Mouse (Mus musculus): Measurements from ENCODE around the gene Mycbp2. TPM values are rescaled to one million over a fixed set of nuclear protein-coding genes. Genes with fewer than 3 reads are reported as not detected.

Mycbp2 gene
- polyA plus RNA-seq, 1 experiment from 2014 or later = 24.8 TPM

DNA sequence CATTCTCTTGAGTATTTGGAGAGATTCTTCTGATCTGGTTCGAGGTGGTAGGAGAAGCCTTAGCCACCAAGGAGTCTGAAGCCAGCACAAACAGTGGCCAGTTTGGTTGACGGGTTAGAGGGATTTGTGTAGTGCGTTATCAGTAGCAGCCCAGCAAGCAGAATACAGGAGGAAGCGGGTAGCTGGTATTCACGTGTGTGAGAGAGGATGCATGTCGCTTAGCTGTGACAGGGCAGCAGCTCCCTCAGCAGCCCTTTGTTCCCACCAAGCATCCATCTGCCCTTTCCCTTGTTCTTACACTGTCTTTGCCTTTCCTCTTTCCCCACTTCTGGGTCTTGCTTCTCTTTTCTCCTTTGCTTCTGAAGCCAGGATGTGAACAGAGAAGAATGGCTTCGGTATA lies 271.4 kb downstream of the Mycbp2 start:
- ATAC-seq (ENCODE audit: low FRiP score) (no peak), DNase-seq (ENCODE audit: low spot score, missing footprints) (peak; percentile 73)
- Histone ChIP-seq H3K9me3 (ENCODE audit: control insufficient read depth, low read length) (no peaks in the 10 kb centered on the region), H3K4me1 (ENCODE audit: control insufficient read depth, insufficient read depth, low read length) (0 out of 2 replicates have a peak, but pooled peaks cover 4% of the 10 kb centered on the region), H3K36me3 (ENCODE audit: control insufficient read depth, insufficient read depth, low read length) (peaks cover 5% of the 10 kb centered on the region; the same call in 1 of the 2 replicates), H3K9ac (ENCODE audit: low read length) (no peak overlapping the region), H3K27ac (ENCODE audit: low read depth, low read length) (no peak overlapping the region), H3K4me2 (no peak overlapping the region), H3K27me3 (ENCODE audit: control insufficient read depth, insufficient read depth, low read length) (no peaks in the 10 kb centered on the region), H3K4me3 (ENCODE audit: low read depth, low read length) (no peak overlapping the region)
- WGBS = 73% methylated on average over 7 of the region's 7 CpGs

DNA sequence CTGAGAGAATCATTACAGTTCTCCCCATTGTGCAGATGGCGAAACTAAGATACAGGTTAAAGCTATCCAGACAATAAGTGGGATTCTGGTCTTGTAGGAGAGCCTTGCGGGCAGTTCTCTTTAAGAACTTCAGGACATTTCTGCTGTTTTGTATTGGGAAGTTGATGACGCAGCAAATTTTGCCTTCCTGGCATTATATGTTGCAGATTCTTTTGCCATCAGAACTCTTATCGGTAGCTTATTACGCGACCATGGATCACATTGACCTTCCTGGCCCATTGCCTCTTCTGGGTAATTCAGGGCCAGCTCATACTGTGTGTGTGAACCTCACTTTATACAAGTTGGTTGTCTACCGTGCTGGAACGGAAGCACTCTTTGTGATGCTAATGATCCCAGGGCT lies 272.8 kb downstream of the Mycbp2 start:
- ATAC-seq (ENCODE audit: low FRiP score) = no peak
- Histone ChIP-seq H3K4me1 (ENCODE audit: control insufficient read depth, insufficient read depth, low read length) (peaks cover 6% of the 10 kb centered on the region; the same call in 1 of the 2 replicates), H3K9me3 (ENCODE audit: control insufficient read depth, low read length) (no peaks in the 10 kb centered on the region), H3K4me2 (no peak overlapping the region), H3K9ac (ENCODE audit: low read length) (no peak overlapping the region), H3K27me3 (ENCODE audit: control insufficient read depth, insufficient read depth, low read length) (no peaks in the 10 kb centered on the region), H3K27ac (ENCODE audit: low read depth, low read length) (no peak overlapping the region), H3K36me3 (ENCODE audit: control insufficient read depth, insufficient read depth, low read length) (0 out of 2 replicates have a peak, but pooled peaks cover 5% of the 10 kb centered on the region), H3K4me3 (ENCODE audit: low read depth, low read length) (no peak overlapping the region)
- DNase-seq (ENCODE audit: low spot score, missing footprints) = peak; percentile 59
- WGBS = 86% methylated on average over 8 of the region's 8 CpGs

DNA sequence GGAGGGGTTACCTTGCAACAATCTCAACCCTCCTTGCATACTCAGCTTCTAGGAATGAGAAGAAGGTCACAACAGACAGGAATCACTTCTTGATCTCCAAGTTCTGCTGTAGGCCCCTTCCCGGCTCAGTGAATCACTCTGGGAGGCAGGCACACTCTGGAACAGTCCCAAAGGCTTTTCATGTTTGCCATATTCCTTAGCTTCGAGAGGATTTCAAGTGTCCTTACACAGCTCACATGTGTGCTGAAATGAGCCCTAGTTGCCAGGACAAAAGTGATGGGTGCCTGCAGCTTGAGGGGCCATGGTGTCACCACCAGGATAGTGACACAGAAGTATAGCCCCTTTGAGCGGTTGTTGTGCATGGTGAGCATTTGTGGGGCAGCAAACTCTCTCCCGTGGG lies 273.9 kb downstream of the Mycbp2 start:
- H3K27ac ChIP-seq (ENCODE audit: low read depth, low read length) = no peak overlapping the region
- H3K4me2 ChIP-seq = no peak overlapping the region
- H3K4me3 ChIP-seq (ENCODE audit: low read depth, low read length) = no peak overlapping the region
- H3K9ac ChIP-seq (ENCODE audit: low read length) = no peak overlapping the region
- 0 out of 2 replicates have a peak, but pooled peaks cover 2% of the 10 kb centered on the region for H3K36me3 ChIP-seq (ENCODE audit: control insufficient read depth, insufficient read depth, low read length)
- peaks cover 6% of the 10 kb centered on the region; the same call in 1 of the 2 replicates for H3K4me1 ChIP-seq (ENCODE audit: control insufficient read depth, insufficient read depth, low read length)
- no peak for ATAC-seq (ENCODE audit: low FRiP score)
- H3K9me3 ChIP-seq (ENCODE audit: control insufficient read depth, low read length) = no peaks in the 10 kb centered on the region
- peak; percentile 33 for DNase-seq (ENCODE audit: low spot score, missing footprints)
- no peaks in the 10 kb centered on the region for H3K27me3 ChIP-seq (ENCODE audit: control insufficient read depth, insufficient read depth, low read length)
- 92% methylated on average over 4 of the region's 4 CpGs for WGBS

DNA sequence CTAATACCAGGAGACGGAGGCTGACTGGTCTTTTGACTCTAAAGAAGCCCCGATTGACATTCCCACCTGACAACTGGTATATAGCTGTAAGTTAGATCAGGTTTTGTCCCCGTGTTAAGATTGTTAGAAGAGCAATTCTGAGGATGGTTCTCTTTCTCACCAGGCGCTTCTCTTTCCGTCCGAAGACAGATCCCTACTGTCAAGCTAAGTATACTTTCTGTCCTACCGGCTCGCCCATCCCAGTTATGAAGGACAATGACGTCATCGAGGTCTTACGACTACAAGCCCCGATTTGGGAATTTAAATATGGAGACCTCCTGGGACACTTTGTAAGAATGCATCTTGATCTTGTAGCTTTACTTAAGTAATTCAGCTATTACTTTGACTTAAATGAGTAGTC lies 275.1 kb downstream of the Mycbp2 start:
- WGBS = 96% methylated on average over 12 of the region's 12 CpGs
- Histone ChIP-seq H3K9ac (ENCODE audit: low read length) (no peak overlapping the region), H3K4me3 (ENCODE audit: low read depth, low read length) (no peak overlapping the region), H3K36me3 (ENCODE audit: control insufficient read depth, insufficient read depth, low read length) (0 out of 2 replicates have a peak, but pooled peaks cover 2% of the 10 kb centered on the region), H3K9me3 (ENCODE audit: control insufficient read depth, low read length) (no peaks in the 10 kb centered on the region), H3K27ac (ENCODE audit: low read depth, low read length) (no peak overlapping the region), H3K4me1 (ENCODE audit: control insufficient read depth, insufficient read depth, low read length) (peaks cover 6% of the 10 kb centered on the region; the same call in 1 of the 2 replicates), H3K4me2 (no peak overlapping the region), H3K27me3 (ENCODE audit: control insufficient read depth, insufficient read depth, low read length) (no peaks in the 10 kb centered on the region)
- ATAC-seq (ENCODE audit: low FRiP score) = no peak
- peak; percentile 74 for DNase-seq (ENCODE audit: low spot score, missing footprints)

DNA sequence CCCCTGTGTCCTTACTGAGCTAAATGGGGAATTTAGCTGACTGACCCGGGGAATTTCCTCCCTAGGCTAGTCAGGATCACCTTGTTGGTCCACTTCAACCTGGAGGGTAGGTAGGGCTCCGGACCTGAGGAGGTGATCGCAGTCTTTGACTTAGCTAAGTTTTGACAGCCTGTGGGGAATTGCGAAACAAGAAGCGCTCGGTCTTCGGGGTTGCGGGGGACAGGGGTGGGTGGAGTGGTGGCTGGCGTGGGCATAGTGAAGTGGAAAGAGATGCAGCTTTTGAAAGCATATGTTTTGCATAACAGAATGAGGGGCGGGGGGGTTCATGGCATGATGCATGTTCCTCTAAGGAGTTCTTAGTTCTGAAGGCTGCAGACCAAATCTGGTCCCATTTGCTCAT lies 275.8 kb downstream of the Mycbp2 start:
- 0 out of 2 replicates have a peak, but pooled peaks cover 2% of the 10 kb centered on the region for H3K36me3 ChIP-seq (ENCODE audit: control insufficient read depth, insufficient read depth, low read length)
- H3K4me3 ChIP-seq (ENCODE audit: low read depth, low read length) = peak overlapping the region; percentile 67
- no peak for DNase-seq (ENCODE audit: low spot score, missing footprints)
- ATAC-seq (ENCODE audit: low FRiP score) = 0 out of 2 replicates have a peak, but pooled peaks have one; percentile 0
- WGBS = 5% methylated on average over 10 of the region's 10 CpGs
- H3K9ac ChIP-seq (ENCODE audit: low read length) = peak overlapping the region; percentile 72
- H3K4me2 ChIP-seq = peak overlapping the region; percentile 68
- H3K9me3 ChIP-seq (ENCODE audit: control insufficient read depth, low read length) = no peaks in the 10 kb centered on the region
- H3K4me1 ChIP-seq (ENCODE audit: control insufficient read depth, insufficient read depth, low read length) = peaks cover 6% of the 10 kb centered on the region; the same call in 1 of the 2 replicates
- no peaks in the 10 kb centered on the region for H3K27me3 ChIP-seq (ENCODE audit: control insufficient read depth, insufficient read depth, low read length)
- H3K27ac ChIP-seq (ENCODE audit: low read depth, low read length) = no peak overlapping the region

DNA sequence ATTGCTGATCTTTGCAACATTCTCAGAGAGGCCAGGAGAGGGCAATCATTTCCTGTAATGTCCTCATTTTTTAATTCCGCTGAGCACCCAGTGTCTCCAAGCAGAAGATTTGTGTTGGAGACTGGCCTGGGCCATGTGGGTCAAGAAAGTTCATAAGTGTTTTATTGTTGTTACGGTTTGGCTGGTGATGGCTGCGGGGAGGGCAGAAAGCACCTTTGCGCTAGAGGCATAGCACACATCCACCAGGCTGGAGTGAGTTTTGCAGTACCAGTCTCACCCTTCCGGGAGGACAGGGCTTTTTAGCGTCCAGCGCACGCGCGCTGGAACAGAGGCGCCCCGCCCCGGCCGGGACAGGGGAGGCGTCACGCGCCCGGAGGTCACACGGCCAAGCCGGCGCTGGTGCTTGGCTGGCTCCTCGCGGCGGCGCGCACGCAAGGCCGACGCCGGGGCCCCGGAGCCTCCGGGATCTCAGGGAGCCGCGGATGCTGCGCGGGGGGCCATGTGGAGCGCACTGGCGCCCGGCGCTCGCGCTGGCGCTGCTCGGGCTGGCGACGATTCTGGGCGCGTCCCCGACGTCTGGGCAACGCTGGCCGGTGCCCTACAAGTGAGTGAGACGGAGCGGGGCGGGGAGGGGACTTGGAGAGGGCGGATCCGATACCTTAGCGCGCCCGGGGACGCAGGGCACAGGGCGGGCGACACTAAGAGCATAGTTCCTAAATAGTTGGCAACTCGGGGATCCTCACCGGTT lies 276.6 kb downstream of the Mycbp2 start, which contains the start of gene Cln5:
Cln5 (plus strand) TSS at position 353 of the 748 bp plus-strand sequence.
- H3K27ac ChIP-seq (ENCODE audit: low read depth, low read length) = peak within 1 kb of the TSS; percentile 68
- peak; percentile 98 for ATAC-seq (ENCODE audit: low FRiP score)
- H3K4me1 ChIP-seq (ENCODE audit: control insufficient read depth, insufficient read depth, low read length) = peaks cover 6% of the 10 kb centered on the region; the same call in 1 of the 2 replicates
- 0 out of 2 replicates have a peak, but pooled peaks cover 2% of the 10 kb centered on the region for H3K36me3 ChIP-seq (ENCODE audit: control insufficient read depth, insufficient read depth, low read length)
- peak within 1 kb of the TSS; percentile 68 for H3K4me2 ChIP-seq
- 0% methylated on average over 65 of the region's 65 CpGs for WGBS
- no peaks in the 10 kb centered on the region for H3K9me3 ChIP-seq (ENCODE audit: control insufficient read depth, low read length)
- DNase-seq (ENCODE audit: low spot score, missing footprints) = peak; percentile 98
- no peaks in the 10 kb centered on the region for H3K27me3 ChIP-seq (ENCODE audit: control insufficient read depth, insufficient read depth, low read length)
- peak within 1 kb of the TSS; percentile 72 for H3K9ac ChIP-seq (ENCODE audit: low read length)
- peak within 1 kb of the TSS; percentile 67 for H3K4me3 ChIP-seq (ENCODE audit: low read depth, low read length)

DNA sequence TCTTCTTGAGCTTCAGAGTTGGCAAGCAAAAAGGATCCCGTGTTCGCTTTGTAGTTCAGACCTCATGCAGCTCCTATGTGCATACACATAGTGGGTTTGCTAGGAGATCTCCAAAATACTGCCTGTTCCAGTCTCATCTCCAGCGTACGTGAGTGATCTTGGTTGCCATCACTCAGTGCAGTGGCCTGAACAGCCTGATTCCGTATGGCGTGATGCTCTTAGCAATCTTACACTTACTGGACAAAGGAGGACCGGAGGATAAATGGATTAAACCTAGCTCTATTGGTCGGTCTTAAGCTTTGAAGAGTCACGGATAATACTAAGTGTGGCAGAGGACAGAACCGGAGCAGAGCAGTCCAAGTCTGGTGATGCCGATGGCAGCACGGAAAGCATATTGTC lies 277.1 kb downstream of the Mycbp2 start:
- peak overlapping the region; percentile 68 for H3K4me2 ChIP-seq
- no peak for ATAC-seq (ENCODE audit: low FRiP score)
- H3K36me3 ChIP-seq (ENCODE audit: control insufficient read depth, insufficient read depth, low read length) = 0 out of 2 replicates have a peak, but pooled peaks cover 2% of the 10 kb centered on the region
- H3K27ac ChIP-seq (ENCODE audit: low read depth, low read length) = 0 out of 2 replicates have a peak overlapping the region, but pooled peaks have one; percentile 37
- peaks cover 6% of the 10 kb centered on the region; the same call in 1 of the 2 replicates for H3K4me1 ChIP-seq (ENCODE audit: control insufficient read depth, insufficient read depth, low read length)
- H3K27me3 ChIP-seq (ENCODE audit: control insufficient read depth, insufficient read depth, low read length) = no peaks in the 10 kb centered on the region
- no peaks in the 10 kb centered on the region for H3K9me3 ChIP-seq (ENCODE audit: control insufficient read depth, low read length)
- WGBS = 12% methylated on average over 12 of the region's 12 CpGs
- DNase-seq (ENCODE audit: low spot score, missing footprints) = no peak
- peak overlapping the region; percentile 72 for H3K9ac ChIP-seq (ENCODE audit: low read length)
- H3K4me3 ChIP-seq (ENCODE audit: low read depth, low read length) = peak overlapping the region; percentile 67

DNA sequence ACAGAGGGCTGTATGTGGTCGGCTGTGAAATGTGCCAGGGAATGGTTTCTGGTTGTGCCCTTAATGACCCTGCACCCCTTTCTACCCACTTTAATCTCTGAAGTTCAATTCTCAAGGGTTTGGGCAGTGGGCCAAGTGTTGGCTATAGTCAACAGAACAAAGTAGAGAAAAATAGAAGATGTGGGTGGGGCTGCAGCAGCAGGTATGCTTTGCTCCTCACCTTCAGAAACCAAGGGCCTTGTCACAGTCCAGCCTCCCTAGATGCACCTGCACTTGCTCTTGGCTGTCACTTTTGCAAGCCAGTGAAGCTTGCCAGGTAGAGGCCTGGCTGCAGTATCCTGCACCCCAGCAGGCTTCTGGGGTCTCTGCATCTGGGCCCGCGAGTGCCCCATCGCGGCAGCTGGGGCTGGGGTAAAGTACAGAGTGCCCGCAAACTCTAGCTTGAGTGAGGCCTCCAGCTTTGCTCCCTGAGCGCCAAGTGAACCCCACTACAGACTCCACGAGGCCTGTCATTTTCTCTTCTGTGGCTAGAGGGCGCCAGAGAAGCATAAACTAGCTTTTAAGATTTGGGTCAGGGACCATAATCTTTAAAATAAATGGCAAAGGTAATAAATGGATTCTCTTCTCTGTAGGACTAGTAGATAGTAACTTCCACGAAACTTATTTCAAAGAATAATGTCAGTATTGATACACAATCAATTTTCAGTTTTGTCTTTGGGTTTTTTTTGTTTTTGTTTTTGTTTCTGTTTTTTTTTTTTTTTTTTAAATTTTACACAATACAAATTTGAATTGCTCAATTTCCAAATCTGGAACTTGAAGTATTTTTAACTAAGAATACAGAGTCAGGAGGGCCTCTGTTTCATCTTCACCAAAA lies 281.1 kb downstream of the Mycbp2 start:
- WGBS = 13% methylated on average over 10 of the region's 10 CpGs
- DNase-seq (ENCODE audit: low spot score, missing footprints) = peak; percentile 97
- no peak for ATAC-seq (ENCODE audit: low FRiP score)
- H3K27ac ChIP-seq (ENCODE audit: low read depth, low read length) = no peak overlapping the region
- H3K4me1 ChIP-seq (ENCODE audit: control insufficient read depth, insufficient read depth, low read length) = peaks cover 3% of the 10 kb centered on the region; the same call in 1 of the 2 replicates
- no peak overlapping the region for H3K4me2 ChIP-seq
- H3K27me3 ChIP-seq (ENCODE audit: control insufficient read depth, insufficient read depth, low read length) = no peaks in the 10 kb centered on the region
- H3K9me3 ChIP-seq (ENCODE audit: control insufficient read depth, low read length) = no peaks in the 10 kb centered on the region
- H3K9ac ChIP-seq (ENCODE audit: low read length) = no peak overlapping the region
- H3K36me3 ChIP-seq (ENCODE audit: control insufficient read depth, insufficient read depth, low read length) = no peaks in the 10 kb centered on the region
- H3K4me3 ChIP-seq (ENCODE audit: low read depth, low read length) = no peak overlapping the region

Measured in midbrain, embryonic 11.5 days (tissue).